Comparison of ENCODE assay signal across 13 mouse cellular contexts in the genomic region with DNA sequence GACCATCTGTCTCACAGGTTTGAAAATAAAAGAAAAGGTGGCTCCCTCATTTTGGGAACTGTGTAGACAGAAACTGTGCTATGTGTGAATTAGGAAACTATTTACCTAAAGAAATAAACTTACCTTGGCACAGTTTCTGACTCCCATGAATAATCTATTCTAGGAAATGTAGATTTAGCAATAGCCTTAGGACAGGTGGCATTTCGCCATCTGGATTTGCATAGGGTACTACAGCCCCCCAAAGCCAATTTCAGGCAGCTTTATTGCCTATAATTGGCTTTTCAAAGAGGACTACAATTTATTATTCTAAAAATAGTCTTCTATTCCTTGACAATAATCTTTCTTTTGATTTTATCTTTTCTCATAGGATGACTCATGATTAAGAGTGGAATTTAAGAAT.
"Had no signal": no experiment of that assay in that cellular context is flagged by ENCODE, and none has a peak within 500 bp of the region (broad histone marks: within the 10 kb centered on the region; RNA-seq: fewer than 3 reads in every experiment).

No protein-coding gene starts in this region.

- ATAC-seq: inflammation-experienced regulatory T-cells, adult 6 months; intestine, postnatal 0 days; lung, postnatal 0 days; midbrain, embryonic 15.5 days had no signal

- H3K36me3 ChIP-seq: limb, embryonic 13.5 days; liver, embryonic 15.5 days; midbrain, embryonic 15.5 days; neural tube, embryonic 12.5 days had no signal

- H3K4me1 ChIP-seq: limb, embryonic 13.5 days; liver, embryonic 15.5 days; midbrain, embryonic 15.5 days; neural tube, embryonic 12.5 days had no signal

- H3K27me3 ChIP-seq: limb, embryonic 13.5 days; liver, embryonic 15.5 days; midbrain, embryonic 15.5 days; neural tube, embryonic 12.5 days had no signal

- H3K4me3 ChIP-seq: limb, embryonic 13.5 days; liver, embryonic 15.5 days; midbrain, embryonic 15.5 days; neural tube, embryonic 12.5 days had no signal

- H3K9me3 ChIP-seq: limb, embryonic 13.5 days; liver, embryonic 15.5 days; midbrain, embryonic 15.5 days; neural tube, embryonic 12.5 days had no signal

- H3K9ac ChIP-seq: limb, embryonic 13.5 days; liver, embryonic 15.5 days; midbrain, embryonic 15.5 days; neural tube, embryonic 12.5 days had no signal

- H3K4me2 ChIP-seq: limb, embryonic 13.5 days; liver, embryonic 11.5 days; liver, embryonic 15.5 days; midbrain, embryonic 15.5 days; neural tube, embryonic 12.5 days had no signal

- H3K27ac ChIP-seq: limb, embryonic 13.5 days; liver, embryonic 15.5 days; midbrain, embryonic 15.5 days; neural tube, embryonic 12.5 days had no signal

- DNase-seq: layer of hippocampus, adult 9-11 months; layer of hippocampus, postnatal 36 days; lung, adult 2 months; lung, postnatal 36 days; thymus, postnatal 36 days had no signal
